Mouse (Mus musculus): ENCODE measurements around the gene Znhit2. TPM values are rescaled to one million over a fixed set of nuclear protein-coding genes. Genes with fewer than 3 reads are reported as not detected.
"Not testable (repeated sequence)": the region's sequence is repeated elsewhere in the genome, so short reads cannot be mapped to it uniquely, and the experiment has no call there.

The Znhit2 gene
- polyA plus RNA-seq, 1 experiment from 2014 or later = 42.3 TPM

DNA sequence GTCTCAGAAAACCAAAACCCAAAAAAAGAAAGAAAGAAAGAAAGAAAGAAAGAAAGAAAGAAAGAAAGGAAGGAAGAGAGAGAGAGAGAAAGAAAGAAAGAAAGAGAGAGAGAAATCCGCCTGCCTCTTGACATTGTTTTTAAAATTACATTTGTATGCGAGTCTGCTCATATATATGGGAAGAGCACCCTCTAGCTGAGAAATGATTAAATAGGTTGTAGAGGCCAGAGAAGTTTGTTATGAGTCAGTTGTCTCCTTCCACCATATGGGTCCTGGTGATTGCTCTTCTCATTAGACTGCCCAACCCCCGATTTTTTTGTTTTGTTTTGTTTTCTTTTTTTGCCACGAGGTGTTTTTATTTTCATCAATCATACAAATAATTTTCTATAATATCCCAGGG, 16.9 kb upstream of the Znhit2 start:
- H3K9me3 ChIP-seq (ENCODE audit: control insufficient read depth, low read length); H3K9ac ChIP-seq (ENCODE audit: low read depth, low read length); H3K27me3 ChIP-seq (replicated peaks; ENCODE audit: control insufficient read depth, insufficient read depth, low read length); DNase-seq (ENCODE audit: low spot score); ATAC-seq (replicated peaks; ENCODE audit: low FRiP score); H3K27ac ChIP-seq (ENCODE audit: low read depth, low read length); H3K4me2 ChIP-seq; H3K36me3 ChIP-seq (ENCODE audit: control insufficient read depth, insufficient read depth, low read length); H3K4me3 ChIP-seq (ENCODE audit: low read depth, low read length): not testable (repeated sequence)
- H3K4me1 ChIP-seq (replicated peaks; ENCODE audit: control insufficient read depth, insufficient read depth, low read length) = peaks cover 14% of the 10 kb centered on the region; the same call in 1 of the 2 replicates
- WGBS = 59% methylated on average over 4 of the region's 4 CpGs

DNA sequence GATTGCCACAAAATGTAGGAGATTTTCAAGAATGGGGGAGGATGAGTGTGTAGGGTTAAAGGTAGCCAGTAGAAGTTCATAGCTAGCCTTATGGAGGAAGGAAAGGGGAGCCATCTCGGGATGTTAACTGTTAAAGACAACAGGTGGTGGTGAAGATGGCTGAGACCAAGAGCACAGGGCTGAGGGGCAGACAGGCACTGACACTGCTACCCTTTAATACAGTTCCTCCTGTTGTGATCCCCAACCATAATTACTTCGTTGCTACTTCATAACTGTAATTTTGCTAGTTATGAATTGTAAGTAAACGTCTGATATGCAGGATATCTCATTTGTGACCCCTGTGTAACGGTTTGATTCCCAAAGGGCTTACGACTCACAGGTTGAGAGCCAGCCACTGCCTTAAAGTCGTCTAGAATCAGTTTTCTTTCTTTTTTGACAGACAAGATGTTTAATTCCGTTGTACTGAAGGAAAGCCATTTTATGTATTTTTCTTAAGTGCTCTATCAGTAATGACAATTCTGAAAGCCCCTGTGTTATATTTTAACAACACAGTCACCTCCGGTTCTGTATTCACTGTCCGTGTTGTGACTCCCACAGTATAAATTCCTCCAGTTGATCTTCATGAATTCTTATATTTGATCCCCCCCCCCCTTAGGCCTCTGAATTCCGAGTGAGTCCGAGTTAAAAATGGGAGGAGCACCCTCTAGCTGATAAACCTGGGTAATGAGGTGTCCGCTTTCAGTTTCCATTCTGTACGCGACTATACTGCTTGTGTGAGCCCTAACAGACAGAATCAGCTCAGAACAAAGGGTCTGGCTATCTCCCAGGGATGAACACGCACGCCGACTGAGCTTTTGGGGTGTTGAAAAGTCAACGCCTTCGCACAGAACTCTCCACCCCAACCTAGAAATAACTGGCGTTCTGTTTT, 15.4 kb upstream of the Znhit2 start:
- Histone ChIP-seq H3K27me3 (replicated peaks; ENCODE audit: control insufficient read depth, insufficient read depth, low read length) (no peaks in the 10 kb centered on the region), H3K9ac (ENCODE audit: low read depth, low read length) (peak overlapping the region; percentile 96), H3K4me2 (peak overlapping the region; percentile 85), H3K4me3 (ENCODE audit: low read depth, low read length) (peak overlapping the region; percentile 88), H3K36me3 (ENCODE audit: control insufficient read depth, insufficient read depth, low read length) (peaks cover 18% of the 10 kb centered on the region), H3K4me1 (replicated peaks; ENCODE audit: control insufficient read depth, insufficient read depth, low read length) (peaks cover 14% of the 10 kb centered on the region; the same call in 1 of the 2 replicates), H3K27ac (ENCODE audit: low read depth, low read length) (peak overlapping the region; percentile 99), H3K9me3 (ENCODE audit: control insufficient read depth, low read length) (no peaks in the 10 kb centered on the region)
- DNase-seq (ENCODE audit: low spot score) (no peak), ATAC-seq (replicated peaks; ENCODE audit: low FRiP score) (peak; percentile 54)
- WGBS = 17% methylated on average over 20 of the region's 20 CpGs

DNA sequence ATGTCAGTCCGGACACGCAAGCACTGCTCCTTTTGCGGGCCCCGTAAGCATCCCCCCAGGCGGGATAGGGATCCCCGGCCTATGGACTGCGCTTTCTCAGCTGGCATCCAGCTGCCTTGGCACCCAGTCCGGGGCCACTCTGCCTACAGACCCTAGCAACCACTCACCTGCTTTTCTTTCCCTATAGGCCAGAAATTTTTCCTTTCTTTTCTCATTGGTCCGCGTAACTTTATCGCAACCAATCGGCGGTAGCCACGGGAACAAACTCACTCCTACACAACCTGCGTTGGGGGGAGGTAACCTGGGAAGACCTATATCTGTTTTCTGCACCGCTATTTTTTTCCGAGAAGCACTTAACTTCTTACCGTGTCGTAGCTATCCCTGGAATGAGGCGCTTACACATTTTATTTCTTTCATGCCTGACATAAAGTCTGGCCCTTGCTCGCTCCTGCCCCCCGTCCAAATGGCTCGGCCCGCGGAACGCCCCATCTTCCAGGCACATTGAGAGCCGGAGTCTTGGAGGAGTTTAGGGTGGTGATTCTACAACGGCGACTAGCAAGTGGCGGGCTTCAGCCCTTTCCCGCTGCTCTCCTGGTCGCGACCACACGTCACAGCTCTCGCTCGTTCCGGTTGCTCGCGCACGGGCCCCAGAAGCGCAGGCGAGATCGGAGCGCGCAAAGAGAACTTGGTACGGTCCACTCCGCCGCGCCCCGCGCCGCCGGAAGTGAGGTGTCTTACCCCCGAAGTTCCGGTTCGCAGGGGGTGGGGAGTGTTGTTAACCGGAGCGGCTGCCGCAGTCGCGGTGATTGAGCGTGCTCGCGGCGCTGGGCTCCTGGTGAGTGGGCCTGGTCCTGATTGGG, 14.5 kb upstream of the Znhit2 start, which contains the start of gene Syvn1:
Syvn1 (plus strand) TSS at position 283 of the 860 bp plus-strand sequence.
- H3K4me3 ChIP-seq (ENCODE audit: low read depth, low read length) = peak within 1 kb of the TSS; percentile 88
- H3K9me3 ChIP-seq (ENCODE audit: control insufficient read depth, low read length) = no peaks in the 10 kb centered on the region
- peak; percentile 93 for DNase-seq (ENCODE audit: low spot score)
- peak within 1 kb of the TSS; percentile 85 for H3K4me2 ChIP-seq
- no peaks in the 10 kb centered on the region for H3K27me3 ChIP-seq (replicated peaks; ENCODE audit: control insufficient read depth, insufficient read depth, low read length)
- ATAC-seq (replicated peaks; ENCODE audit: low FRiP score) = peak; percentile 87
- H3K36me3 ChIP-seq (ENCODE audit: control insufficient read depth, insufficient read depth, low read length) = peaks cover 27% of the 10 kb centered on the region
- H3K9ac ChIP-seq (ENCODE audit: low read depth, low read length) = peak within 1 kb of the TSS; percentile 96
- peak within 1 kb of the TSS; percentile 99 for H3K27ac ChIP-seq (ENCODE audit: low read depth, low read length)
- under 1% methylated on average over 65 of the region's 65 CpGs for whole genome bisulfite sequencing
- H3K4me1 ChIP-seq (replicated peaks; ENCODE audit: control insufficient read depth, insufficient read depth, low read length) = peaks cover 14% of the 10 kb centered on the region; the same call in 1 of the 2 replicates

DNA sequence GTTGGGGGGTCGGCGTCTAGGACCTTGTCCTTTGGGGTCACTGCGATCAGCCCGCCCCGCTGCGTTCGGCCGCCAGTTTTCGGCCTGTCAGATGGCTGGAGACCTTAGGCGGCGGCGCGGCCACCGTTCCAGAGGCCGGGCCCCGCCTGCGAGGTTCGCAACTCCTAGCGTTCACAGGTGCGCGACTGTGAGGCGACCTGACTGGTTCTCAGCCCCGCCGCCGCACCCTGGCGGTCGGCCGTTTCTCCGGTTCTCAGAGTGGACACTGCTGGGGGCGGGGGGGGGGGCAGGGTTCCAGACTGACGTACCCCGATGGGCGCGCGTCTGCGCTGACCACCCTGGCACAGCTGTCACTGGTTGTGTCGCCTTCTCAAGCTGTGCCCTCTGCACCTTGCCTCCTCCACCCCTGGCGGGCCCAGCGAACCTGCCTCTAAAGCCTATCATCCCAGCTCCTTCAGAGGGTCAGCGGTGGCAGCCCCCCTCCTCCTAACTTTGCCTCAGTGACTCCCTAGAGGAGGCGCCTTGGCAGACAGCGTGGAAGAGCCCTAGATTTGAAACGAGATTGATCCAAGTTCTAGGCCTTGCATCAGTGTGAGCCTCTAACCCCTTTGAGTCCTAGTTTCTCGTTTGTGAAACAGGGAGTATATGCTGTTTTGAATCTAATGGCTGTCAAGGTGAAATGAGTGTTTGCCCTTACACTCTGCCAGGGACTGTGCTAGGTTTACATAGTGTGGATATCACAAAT, 13.7 kb upstream of the Znhit2 start:
- Histone ChIP-seq H3K4me3 (ENCODE audit: low read depth, low read length) (peak overlapping the region; percentile 88), H3K4me1 (replicated peaks; ENCODE audit: control insufficient read depth, insufficient read depth, low read length) (peaks cover 14% of the 10 kb centered on the region; the same call in 1 of the 2 replicates), H3K36me3 (ENCODE audit: control insufficient read depth, insufficient read depth, low read length) (peaks cover 33% of the 10 kb centered on the region), H3K4me2 (peak overlapping the region; percentile 85), H3K27ac (ENCODE audit: low read depth, low read length) (peak overlapping the region; percentile 99), H3K27me3 (replicated peaks; ENCODE audit: control insufficient read depth, insufficient read depth, low read length) (no peaks in the 10 kb centered on the region), H3K9ac (ENCODE audit: low read depth, low read length) (peak overlapping the region; percentile 96), H3K9me3 (ENCODE audit: control insufficient read depth, low read length) (no peaks in the 10 kb centered on the region)
- peak; percentile 8; the same call in 1 of the 2 replicates for ATAC-seq (replicated peaks; ENCODE audit: low FRiP score)
- no peak for DNase-seq (ENCODE audit: low spot score)
- 1% methylated on average over 44 of the region's 44 CpGs for WGBS

DNA sequence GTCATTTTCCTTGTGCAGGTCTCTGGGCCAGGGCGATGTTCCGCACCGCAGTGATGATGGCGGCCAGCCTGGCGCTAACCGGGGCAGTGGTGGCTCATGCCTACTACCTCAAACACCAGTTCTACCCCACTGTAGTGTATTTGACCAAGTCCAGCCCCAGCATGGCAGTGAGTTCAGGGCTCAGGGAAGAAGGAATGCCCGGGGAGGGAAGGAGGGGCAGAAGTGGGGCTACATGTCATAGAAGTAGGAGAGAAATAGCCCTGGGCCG, 13.2 kb upstream of the Znhit2 start:
- H3K36me3 ChIP-seq (ENCODE audit: control insufficient read depth, insufficient read depth, low read length) = peaks cover 38% of the 10 kb centered on the region
- H3K27ac ChIP-seq (ENCODE audit: low read depth, low read length) = peak overlapping the region; percentile 42; the same call in 1 of the 2 replicates
- peaks cover 14% of the 10 kb centered on the region; the same call in 1 of the 2 replicates for H3K4me1 ChIP-seq (replicated peaks; ENCODE audit: control insufficient read depth, insufficient read depth, low read length)
- no peaks in the 10 kb centered on the region for H3K27me3 ChIP-seq (replicated peaks; ENCODE audit: control insufficient read depth, insufficient read depth, low read length)
- no peaks in the 10 kb centered on the region for H3K9me3 ChIP-seq (ENCODE audit: control insufficient read depth, low read length)
- peak overlapping the region; percentile 85 for H3K4me2 ChIP-seq
- peak overlapping the region; percentile 88 for H3K4me3 ChIP-seq (ENCODE audit: low read depth, low read length)
- H3K9ac ChIP-seq (ENCODE audit: low read depth, low read length) = peak overlapping the region; percentile 96
- no peak for DNase-seq (ENCODE audit: low spot score)
- ATAC-seq (replicated peaks; ENCODE audit: low FRiP score) = no peak
- 72% methylated on average over 8 of the region's 8 CpGs for WGBS

DNA sequence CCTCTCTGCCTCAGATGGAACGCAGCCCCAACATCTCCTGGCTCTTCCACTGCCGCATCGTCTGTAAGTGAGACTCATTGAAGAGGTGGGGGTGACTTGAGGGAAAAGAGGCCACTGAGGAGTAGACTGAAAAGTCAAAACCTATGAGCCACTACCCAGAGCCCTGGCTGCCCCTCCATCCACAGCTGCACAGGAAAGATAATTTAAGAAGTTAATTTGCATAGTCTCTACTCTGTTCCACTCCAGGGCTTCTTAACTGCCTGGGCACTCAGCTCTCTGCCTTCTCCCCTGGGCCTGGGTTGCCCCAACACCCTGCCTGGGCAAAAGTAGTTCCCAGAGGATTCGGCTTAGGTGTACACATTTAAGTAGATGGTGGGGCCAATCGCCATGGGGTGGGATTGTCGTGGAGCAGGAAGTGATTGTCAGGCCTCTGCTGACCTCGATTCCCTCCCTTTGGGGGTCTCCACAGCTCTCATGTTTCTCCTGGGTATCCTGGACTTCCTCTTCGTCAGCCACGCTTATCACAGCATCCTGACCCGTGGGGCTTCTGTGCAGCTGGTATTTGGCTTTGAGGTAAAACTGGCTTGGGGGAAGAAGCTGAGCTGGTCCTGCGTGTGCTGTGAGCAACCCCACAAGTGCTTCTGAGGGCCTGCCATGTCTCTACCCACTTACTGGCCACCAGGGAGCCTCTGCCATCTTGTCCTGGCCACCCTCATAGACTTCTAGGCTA, 12.1 kb upstream of the Znhit2 start:
- H3K9ac ChIP-seq (ENCODE audit: low read depth, low read length) = no peak overlapping the region

DNA sequence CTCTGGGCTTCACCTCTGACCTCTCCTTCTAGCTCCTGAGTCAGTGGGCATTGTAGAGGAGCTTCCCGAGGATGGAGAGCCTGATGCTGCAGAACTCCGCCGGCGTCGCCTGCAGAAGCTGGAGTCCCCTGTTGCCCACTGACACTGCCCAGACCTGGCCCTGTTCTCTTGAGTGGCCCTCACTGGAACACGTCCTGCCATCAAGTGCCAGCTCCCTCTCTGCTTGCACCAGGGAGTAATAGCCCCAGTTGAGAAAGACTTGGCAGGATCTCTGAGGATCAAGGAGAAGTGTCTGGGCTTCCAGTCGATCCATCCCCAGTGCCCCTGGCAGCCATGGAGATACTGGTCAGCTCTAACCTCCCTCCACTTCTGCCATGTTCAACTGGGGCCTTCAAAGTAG, 8.5 kb upstream of the Znhit2 start:
- DNase-seq (ENCODE audit: low spot score) (no peak), ATAC-seq (replicated peaks; ENCODE audit: low FRiP score) (no peak)
- H3K4me3 ChIP-seq (ENCODE audit: low read depth, low read length) = no peak overlapping the region
- no peaks in the 10 kb centered on the region for H3K27me3 ChIP-seq (replicated peaks; ENCODE audit: control insufficient read depth, insufficient read depth, low read length)
- H3K27ac ChIP-seq (ENCODE audit: low read depth, low read length) = no peak overlapping the region
- peaks cover 19% of the 10 kb centered on the region for H3K4me1 ChIP-seq (replicated peaks; ENCODE audit: control insufficient read depth, insufficient read depth, low read length)
- H3K9ac ChIP-seq (ENCODE audit: low read depth, low read length) = no peak overlapping the region
- H3K4me2 ChIP-seq = no peak overlapping the region
- H3K9me3 ChIP-seq (ENCODE audit: control insufficient read depth, low read length) = no peaks in the 10 kb centered on the region
- 87% methylated on average over 7 of the region's 7 CpGs for WGBS
- H3K36me3 ChIP-seq (ENCODE audit: control insufficient read depth, insufficient read depth, low read length) = peaks cover 65% of the 10 kb centered on the region

More for the DNA sequence above, 12.1 kb upstream of the Znhit2 start:
- Histone ChIP-seq H3K4me3 (ENCODE audit: low read depth, low read length) (peak overlapping the region; percentile 14; the same call in 1 of the 2 replicates), H3K36me3 (ENCODE audit: control insufficient read depth, insufficient read depth, low read length) (peaks cover 48% of the 10 kb centered on the region), H3K27ac (ENCODE audit: low read depth, low read length) (peak overlapping the region; percentile 10; the same call in 1 of the 2 replicates), H3K4me2 (peak overlapping the region; percentile 85), H3K9me3 (ENCODE audit: control insufficient read depth, low read length) (no peaks in the 10 kb centered on the region), H3K4me1 (replicated peaks; ENCODE audit: control insufficient read depth, insufficient read depth, low read length) (peaks cover 14% of the 10 kb centered on the region; the same call in 1 of the 2 replicates), H3K27me3 (replicated peaks; ENCODE audit: control insufficient read depth, insufficient read depth, low read length) (no peaks in the 10 kb centered on the region)
- ATAC-seq (replicated peaks; ENCODE audit: low FRiP score) = peak; percentile 17; the same call in 1 of the 2 replicates
- DNase-seq (ENCODE audit: low spot score) = no peak
- WGBS = 71% methylated on average over 11 of the region's 11 CpGs

All from liver, embryonic 11.5 days (tissue).